Mouse (Mus musculus): ENCODE measurements around the gene Dnmt3l. TPM values are rescaled to one million over a fixed set of nuclear protein-coding genes. Genes with fewer than 3 reads are reported as not detected.

Dnmt3l gene
- polyA plus RNA-seq, 1 experiment from 2014 or later, result not detected

DNA sequence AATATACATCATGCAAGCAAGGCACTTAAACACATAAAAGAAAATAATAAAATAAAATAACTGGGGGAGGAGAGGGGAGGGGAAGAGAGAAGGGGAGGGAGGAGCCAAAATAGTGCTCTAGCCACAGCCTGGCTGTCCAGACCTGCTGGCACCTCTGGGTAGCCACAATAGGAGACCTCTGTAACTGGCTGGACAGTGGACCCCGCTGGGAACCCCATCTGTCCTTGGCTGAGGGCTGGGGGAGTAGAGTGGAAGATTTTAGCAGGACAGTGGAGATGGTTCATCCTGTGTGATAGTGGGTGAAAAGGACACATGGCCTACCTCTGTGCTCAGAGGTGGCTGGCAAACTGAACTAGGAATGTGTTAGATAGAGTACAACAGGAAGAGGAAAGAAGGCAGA is 2.8 kb downstream of the Dnmt3l start:
- no peaks in the 10 kb centered on the region; the same call in 1 of the 2 replicates for H3K4me1 ChIP-seq (ENCODE audit: control insufficient read depth, low read depth, low read length)
- no peak for ATAC-seq (ENCODE audit: low read depth)
- H3K4me3 ChIP-seq (ENCODE audit: low read depth, low read length), result no peak overlapping the region
- no peaks in the 10 kb centered on the region for H3K9me3 ChIP-seq (replicated peaks; ENCODE audit: control insufficient read depth, low read length)
- 43% methylated on average over 1 of the region's 1 CpGs for WGBS (ENCODE audit: insufficient replicate concordance)
- no peak overlapping the region for H3K9ac ChIP-seq (ENCODE audit: low read depth, low read length)
- no peak overlapping the region for H3K4me2 ChIP-seq (ENCODE audit: low read depth, low read length)
- no peak overlapping the region for H3K27ac ChIP-seq (ENCODE audit: low read length)
- no peaks in the 10 kb centered on the region for H3K36me3 ChIP-seq (ENCODE audit: control insufficient read depth, insufficient read depth)
- no peaks in the 10 kb centered on the region; the same call in 1 of the 2 replicates for H3K27me3 ChIP-seq (ENCODE audit: control insufficient read depth, insufficient read depth, low read depth, low read length)

DNA sequence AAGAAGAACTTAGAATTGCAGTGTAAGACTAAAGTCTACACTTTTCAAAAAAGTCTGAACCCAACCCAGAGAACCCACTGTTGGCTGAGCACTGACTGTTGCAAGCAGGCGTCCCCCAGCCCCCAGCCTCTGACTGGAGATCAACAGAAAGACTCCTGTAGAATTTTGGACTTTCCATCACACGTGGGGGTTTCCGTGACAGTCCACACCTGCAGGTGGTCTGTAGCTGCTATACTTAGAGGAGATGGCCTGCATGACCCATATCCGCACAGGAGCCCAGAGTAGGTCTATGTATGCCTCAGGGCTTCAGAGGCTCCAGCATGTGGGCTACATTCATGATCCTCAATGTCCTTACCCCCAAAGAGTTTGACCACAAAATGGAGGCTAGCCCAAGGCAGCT is 4.6 kb downstream of the Dnmt3l start:
- no peak overlapping the region for H3K9ac ChIP-seq (ENCODE audit: low read depth, low read length)
- no peak for ATAC-seq (ENCODE audit: low read depth)
- H3K4me1 ChIP-seq (ENCODE audit: control insufficient read depth, low read depth, low read length), result no peaks in the 10 kb centered on the region; the same call in 1 of the 2 replicates
- no peaks in the 10 kb centered on the region for H3K9me3 ChIP-seq (replicated peaks; ENCODE audit: control insufficient read depth, low read length)
- H3K4me2 ChIP-seq (ENCODE audit: low read depth, low read length), result no peak overlapping the region
- no peaks in the 10 kb centered on the region for H3K36me3 ChIP-seq (ENCODE audit: control insufficient read depth, insufficient read depth)
- H3K27me3 ChIP-seq (ENCODE audit: control insufficient read depth, insufficient read depth, low read depth, low read length), result no peaks in the 10 kb centered on the region; the same call in 1 of the 2 replicates
- H3K27ac ChIP-seq (ENCODE audit: low read length), result no peak overlapping the region
- WGBS (ENCODE audit: insufficient replicate concordance), result 59% methylated on average over 4 of the region's 4 CpGs
- H3K4me3 ChIP-seq (ENCODE audit: low read depth, low read length), result no peak overlapping the region

DNA sequence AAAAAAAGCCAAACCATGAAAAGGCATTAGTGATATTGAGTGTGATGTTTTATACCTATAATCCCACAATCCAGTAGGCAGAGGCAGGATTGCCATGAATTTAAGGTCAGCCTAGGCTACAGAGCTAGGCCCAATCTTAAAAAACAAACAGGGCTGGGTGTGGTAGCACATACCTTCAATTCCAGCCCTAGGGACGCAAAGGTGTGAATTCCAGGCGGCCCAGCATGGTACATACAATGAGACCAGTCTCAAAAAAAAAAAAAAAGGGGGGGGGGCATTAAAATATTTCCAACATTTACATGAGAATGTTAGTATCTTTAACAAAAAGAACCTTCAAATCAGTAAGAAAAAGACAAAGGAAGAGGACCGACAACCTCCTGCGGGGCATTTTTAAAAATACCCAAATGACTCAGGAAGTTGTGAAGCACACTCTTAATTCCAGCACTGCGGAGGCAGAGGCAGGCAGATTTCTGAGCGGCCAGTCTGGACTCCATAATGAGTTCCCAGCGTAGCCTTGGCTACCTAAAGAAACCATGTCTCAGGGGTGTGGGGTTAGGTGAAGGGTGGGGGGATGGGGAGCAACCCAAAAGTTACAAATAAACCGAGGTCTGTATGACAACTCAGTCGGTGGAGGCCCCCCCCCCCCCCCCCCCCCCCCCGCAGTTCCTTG is 6.4 kb downstream of the Dnmt3l start:
- Histone ChIP-seq H3K27ac (ENCODE audit: low read length) (no peak overlapping the region), H3K9me3 (replicated peaks; ENCODE audit: control insufficient read depth, low read length) (no peaks in the 10 kb centered on the region), H3K4me3 (ENCODE audit: low read depth, low read length) (no peak overlapping the region), H3K27me3 (ENCODE audit: control insufficient read depth, insufficient read depth, low read depth, low read length) (no peaks in the 10 kb centered on the region), H3K4me2 (ENCODE audit: low read depth, low read length) (no peak overlapping the region), H3K4me1 (ENCODE audit: control insufficient read depth, low read depth, low read length) (no peaks in the 10 kb centered on the region; the same call in 1 of the 2 replicates), H3K9ac (ENCODE audit: low read depth, low read length) (no peak overlapping the region), H3K36me3 (ENCODE audit: control insufficient read depth, insufficient read depth) (no peaks in the 10 kb centered on the region)
- no peak for ATAC-seq (ENCODE audit: low read depth)
- 63% methylated on average over 9 of the region's 10 CpGs for WGBS (ENCODE audit: insufficient replicate concordance)

DNA sequence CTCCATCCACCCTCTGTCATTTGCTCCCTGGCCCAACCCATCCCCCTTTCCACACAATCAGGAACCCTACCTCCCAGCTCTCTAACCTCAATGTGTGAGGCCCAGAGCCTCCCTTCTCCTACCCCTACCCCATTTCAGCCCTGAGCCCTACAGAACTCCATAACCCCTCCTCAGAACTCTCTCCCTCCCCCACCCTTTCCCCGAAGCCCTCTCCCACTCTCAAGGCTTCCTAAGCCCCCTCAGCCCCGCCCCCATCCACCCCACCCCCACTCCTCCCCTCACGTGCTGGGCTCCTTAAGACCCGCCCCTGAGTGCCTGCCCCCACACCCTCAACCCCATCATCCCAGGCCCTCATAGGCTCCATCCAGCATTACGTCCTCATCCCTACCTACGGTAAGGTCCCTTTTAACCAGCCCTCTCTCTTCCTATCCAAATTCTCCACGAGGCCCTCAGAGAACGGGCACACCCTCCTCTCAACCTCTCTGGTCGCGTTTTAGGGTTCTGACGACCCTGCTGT is 7.8 kb downstream of the Dnmt3l start:
- Histone ChIP-seq H3K4me3 (ENCODE audit: low read depth, low read length) (no peak overlapping the region), H3K4me2 (ENCODE audit: low read depth, low read length) (no peak overlapping the region), H3K9me3 (replicated peaks; ENCODE audit: control insufficient read depth, low read length) (no peaks in the 10 kb centered on the region), H3K36me3 (ENCODE audit: control insufficient read depth, insufficient read depth) (no peaks in the 10 kb centered on the region), H3K27me3 (ENCODE audit: control insufficient read depth, insufficient read depth, low read depth, low read length) (no peaks in the 10 kb centered on the region), H3K4me1 (ENCODE audit: control insufficient read depth, low read depth, low read length) (no peaks in the 10 kb centered on the region), H3K9ac (ENCODE audit: low read depth, low read length) (no peak overlapping the region), H3K27ac (ENCODE audit: low read length) (no peak overlapping the region)
- ATAC-seq (ENCODE audit: low read depth), result no peak
- 43% methylated on average over 10 of the region's 11 CpGs for WGBS (ENCODE audit: insufficient replicate concordance)

DNA sequence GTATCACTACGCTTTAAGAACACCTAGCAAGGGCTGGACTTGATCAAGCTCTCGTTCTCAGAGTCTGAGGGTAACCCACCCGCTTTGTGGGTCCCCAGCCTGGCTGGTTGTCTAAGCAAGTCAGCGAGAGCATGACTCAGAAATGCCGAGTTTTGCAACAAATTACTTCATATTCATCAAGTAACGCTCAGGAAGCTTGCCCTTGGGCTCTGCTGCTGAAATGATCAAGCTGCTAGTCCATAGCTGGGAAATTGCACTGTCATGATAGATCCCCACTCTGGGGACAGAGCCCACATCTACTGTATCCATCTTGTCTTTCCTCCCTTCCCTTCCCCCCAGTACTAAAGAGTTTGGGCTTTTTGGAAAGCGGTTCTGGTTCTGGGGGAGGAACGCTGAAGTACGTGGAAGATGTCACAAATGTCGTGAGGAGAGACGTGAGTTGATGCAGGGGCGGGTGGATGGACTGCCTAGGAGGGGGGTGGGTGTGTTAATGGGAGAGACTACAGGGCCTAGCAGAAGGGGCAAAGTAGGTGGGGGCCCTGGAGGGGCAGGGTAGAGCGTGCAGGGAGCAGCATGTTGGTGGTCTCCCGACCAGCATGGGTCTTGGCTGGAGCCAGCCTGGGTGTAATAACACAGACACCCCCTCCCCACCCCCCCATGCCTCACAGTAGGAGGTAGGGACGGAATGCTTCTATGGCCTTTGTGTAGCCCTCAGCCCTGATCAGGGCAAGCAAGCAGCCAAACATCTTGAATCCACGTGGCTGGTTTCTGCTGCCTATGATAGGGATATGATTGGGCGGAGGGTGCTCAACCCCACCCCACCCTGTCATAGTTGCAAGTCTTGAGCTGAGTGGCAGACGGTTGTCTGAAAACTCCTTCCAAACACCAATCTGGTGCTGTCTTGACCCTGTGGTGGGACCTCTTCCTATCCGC is 13.2 kb downstream of the Dnmt3l start:
- no peaks in the 10 kb centered on the region for H3K36me3 ChIP-seq (ENCODE audit: control insufficient read depth, insufficient read depth)
- ATAC-seq (ENCODE audit: low read depth), result no peak
- no peaks in the 10 kb centered on the region for H3K9me3 ChIP-seq (replicated peaks; ENCODE audit: control insufficient read depth, low read length)
- no peaks in the 10 kb centered on the region for H3K4me1 ChIP-seq (ENCODE audit: control insufficient read depth, low read depth, low read length)
- H3K27me3 ChIP-seq (ENCODE audit: control insufficient read depth, insufficient read depth, low read depth, low read length), result no peaks in the 10 kb centered on the region
- no peak overlapping the region for H3K9ac ChIP-seq (ENCODE audit: low read depth, low read length)
- H3K4me2 ChIP-seq (ENCODE audit: low read depth, low read length), result no peak overlapping the region
- no peak overlapping the region for H3K4me3 ChIP-seq (ENCODE audit: low read depth, low read length)
- WGBS (ENCODE audit: insufficient replicate concordance), result 48% methylated on average over 19 of the region's 19 CpGs
- no peak overlapping the region for H3K27ac ChIP-seq (ENCODE audit: low read length)

DNA sequence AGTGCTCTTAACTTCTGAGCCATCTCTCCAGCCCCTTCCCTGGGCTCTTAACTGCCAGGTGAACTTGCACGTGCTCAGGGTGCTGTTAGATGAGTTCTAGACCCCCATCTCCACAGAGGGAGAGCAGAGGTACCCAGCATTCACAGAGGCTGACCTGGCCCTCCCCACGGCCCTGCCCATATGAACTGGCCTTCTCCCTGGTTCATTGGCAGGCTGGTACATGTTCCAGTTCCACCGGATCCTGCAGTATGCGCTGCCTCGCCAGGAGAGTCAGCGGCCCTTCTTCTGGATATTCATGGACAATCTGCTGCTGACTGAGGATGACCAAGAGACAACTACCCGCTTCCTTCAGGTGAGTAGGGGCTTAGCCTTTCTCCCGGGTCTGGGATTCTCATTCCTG is 15.3 kb downstream of the Dnmt3l start:
- ATAC-seq (ENCODE audit: low read depth), result no peak
- Histone ChIP-seq H3K36me3 (ENCODE audit: control insufficient read depth, insufficient read depth) (no peaks in the 10 kb centered on the region), H3K4me3 (ENCODE audit: low read depth, low read length) (no peak overlapping the region), H3K27me3 (ENCODE audit: control insufficient read depth, insufficient read depth, low read depth, low read length) (no peaks in the 10 kb centered on the region), H3K9ac (ENCODE audit: low read depth, low read length) (no peak overlapping the region), H3K4me2 (ENCODE audit: low read depth, low read length) (no peak overlapping the region), H3K9me3 (replicated peaks; ENCODE audit: control insufficient read depth, low read length) (no peaks in the 10 kb centered on the region), H3K4me1 (ENCODE audit: control insufficient read depth, low read depth, low read length) (no peaks in the 10 kb centered on the region), H3K27ac (ENCODE audit: low read length) (no peak overlapping the region)
- 73% methylated on average over 8 of the region's 8 CpGs for WGBS (ENCODE audit: insufficient replicate concordance)

DNA sequence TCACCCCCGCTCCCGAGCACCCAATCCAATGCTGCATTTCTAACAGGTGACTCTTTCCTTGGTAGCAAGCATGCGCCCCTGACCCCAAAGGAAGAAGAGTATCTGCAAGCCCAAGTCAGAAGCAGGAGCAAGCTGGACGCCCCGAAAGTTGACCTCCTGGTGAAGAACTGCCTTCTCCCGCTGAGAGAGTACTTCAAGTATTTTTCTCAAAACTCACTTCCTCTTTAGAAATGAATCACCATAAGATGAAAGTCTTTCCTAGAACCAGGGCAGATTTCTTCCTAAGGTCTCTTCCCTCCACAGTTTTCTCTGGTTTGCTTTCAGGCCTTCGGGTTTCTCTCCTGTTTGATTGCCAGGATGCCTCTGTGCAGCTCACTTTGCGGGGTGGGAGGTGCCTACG is 21.4 kb downstream of the Dnmt3l start:
- Histone ChIP-seq H3K9me3 (replicated peaks; ENCODE audit: control insufficient read depth, low read length) (no peaks in the 10 kb centered on the region), H3K27ac (ENCODE audit: low read length) (no peak overlapping the region), H3K27me3 (ENCODE audit: control insufficient read depth, insufficient read depth, low read depth, low read length) (no peaks in the 10 kb centered on the region), H3K9ac (ENCODE audit: low read depth, low read length) (no peak overlapping the region), H3K4me2 (ENCODE audit: low read depth, low read length) (no peak overlapping the region), H3K4me1 (ENCODE audit: control insufficient read depth, low read depth, low read length) (no peaks in the 10 kb centered on the region), H3K4me3 (ENCODE audit: low read depth, low read length) (no peak overlapping the region), H3K36me3 (ENCODE audit: control insufficient read depth, insufficient read depth) (no peaks in the 10 kb centered on the region)
- WGBS (ENCODE audit: insufficient replicate concordance), result 50% methylated on average over 9 of the region's 9 CpGs
- no peak for ATAC-seq (ENCODE audit: low read depth)

DNA sequence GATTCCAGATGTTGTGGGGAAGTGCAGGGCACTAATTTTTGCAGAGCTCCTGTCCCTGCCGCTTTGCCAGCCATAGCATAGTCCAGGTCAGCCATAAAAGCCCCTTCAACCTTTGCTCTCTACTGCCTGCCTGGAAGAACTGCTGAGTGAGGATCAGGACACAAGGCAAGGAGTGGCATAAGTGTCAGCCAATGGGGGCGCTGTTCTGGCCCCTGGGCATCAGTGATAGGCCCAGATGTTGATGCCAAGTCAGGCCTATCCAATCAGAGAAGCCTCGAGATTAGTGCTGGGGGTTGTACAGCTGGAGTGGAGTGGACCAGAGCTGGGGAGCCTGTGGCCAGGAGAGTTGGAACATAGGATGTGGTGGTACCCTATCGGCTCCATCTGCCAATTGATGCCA is 25.5 kb downstream of the Dnmt3l start:
- Histone ChIP-seq H3K4me1 (ENCODE audit: control insufficient read depth, low read depth, low read length) (no peaks in the 10 kb centered on the region; the same call in 1 of the 2 replicates), H3K36me3 (ENCODE audit: control insufficient read depth, insufficient read depth) (no peaks in the 10 kb centered on the region), H3K9me3 (replicated peaks; ENCODE audit: control insufficient read depth, low read length) (no peaks in the 10 kb centered on the region), H3K4me2 (ENCODE audit: low read depth, low read length) (no peak overlapping the region), H3K27me3 (ENCODE audit: control insufficient read depth, insufficient read depth, low read depth, low read length) (peaks cover 25% of the 10 kb centered on the region), H3K4me3 (ENCODE audit: low read depth, low read length) (no peak overlapping the region), H3K9ac (ENCODE audit: low read depth, low read length) (no peak overlapping the region), H3K27ac (ENCODE audit: low read length) (no peak overlapping the region)
- 27% methylated on average over 4 of the region's 4 CpGs for WGBS (ENCODE audit: insufficient replicate concordance)
- no peak for ATAC-seq (ENCODE audit: low read depth)

DNA sequence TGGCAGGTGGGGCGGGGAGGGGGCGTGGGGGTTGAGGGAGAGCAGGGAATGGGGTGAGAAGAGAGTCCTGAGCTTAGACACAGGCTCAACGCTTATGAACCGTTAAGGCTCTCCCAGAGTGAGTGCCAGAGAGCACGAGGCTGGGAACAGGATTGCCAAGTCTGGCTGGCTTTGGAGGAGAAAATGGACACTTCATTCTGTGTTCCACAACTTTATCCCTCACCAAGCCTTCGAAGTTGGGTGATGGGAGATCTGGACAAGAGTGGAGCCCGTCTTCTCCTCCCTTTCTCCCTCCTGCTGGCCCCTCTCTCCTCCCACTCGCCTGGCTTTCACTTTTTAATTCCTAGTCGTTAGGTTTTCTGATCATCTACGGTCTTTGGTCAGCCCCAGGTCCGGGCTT is 26.8 kb downstream of the Dnmt3l start:
- peak overlapping the region; percentile 65 for H3K4me3 ChIP-seq (ENCODE audit: low read depth, low read length)
- H3K27me3 ChIP-seq (ENCODE audit: control insufficient read depth, insufficient read depth, low read depth, low read length), result peaks cover 25% of the 10 kb centered on the region
- H3K9ac ChIP-seq (ENCODE audit: low read depth, low read length), result no peak overlapping the region; the same call in 1 of the 2 replicates
- WGBS (ENCODE audit: insufficient replicate concordance), result 15% methylated on average over 11 of the region's 11 CpGs
- H3K4me1 ChIP-seq (ENCODE audit: control insufficient read depth, low read depth, low read length), result no peaks in the 10 kb centered on the region; the same call in 1 of the 2 replicates
- H3K9me3 ChIP-seq (replicated peaks; ENCODE audit: control insufficient read depth, low read length), result no peaks in the 10 kb centered on the region
- no peak for ATAC-seq (ENCODE audit: low read depth)
- H3K36me3 ChIP-seq (ENCODE audit: control insufficient read depth, insufficient read depth), result no peaks in the 10 kb centered on the region
- peak overlapping the region; percentile 72 for H3K4me2 ChIP-seq (ENCODE audit: low read depth, low read length)
- no peak overlapping the region for H3K27ac ChIP-seq (ENCODE audit: low read length)
